Mouse (Mus musculus): Measurements from ENCODE around the gene Dlgap1.
"Not testable (repeated sequence)": the region's sequence is repeated elsewhere in the genome, so short reads cannot be mapped to it uniquely, and the experiment has no call there.

The Dlgap1 gene

GRCm38 (mm10) chr17:70799266-70799665, 830.4 kb downstream of the Dlgap1 start:
- in situ Hi-C loops (cut with MboI, MseI) = no loop called here

- in situ Hi-C loops (cut with MboI, MseI) = no loop called here
Observed at GRCm38 (mm10) chr17:70802022-70802421, 833.1 kb downstream of the Dlgap1 start.

DNA sequence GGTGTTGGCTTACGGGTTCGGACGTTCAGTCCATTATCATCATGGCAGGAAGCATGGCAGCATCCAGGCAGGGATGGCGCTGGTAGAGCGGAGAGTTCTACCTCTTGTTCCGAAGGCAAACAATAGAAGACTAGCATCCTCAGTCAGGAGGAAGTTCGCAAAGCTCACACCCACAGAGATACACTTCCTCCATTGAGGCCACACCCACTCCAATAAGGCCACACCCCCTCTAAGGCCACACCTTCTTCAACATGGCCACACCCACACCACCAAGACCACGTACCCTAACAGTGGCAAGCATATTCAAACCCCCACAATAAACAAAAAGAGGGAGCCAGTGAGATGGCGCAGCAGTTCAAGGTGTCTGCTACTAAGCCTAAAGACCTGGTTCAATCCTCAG, 837.0 kb downstream of the Dlgap1 start:
- in situ Hi-C loops (cut with MboI, MseI) = no loop called here

GRCm38 (mm10) chr17:70806600-70806999, 837.7 kb downstream of the Dlgap1 start:
- in situ Hi-C loops (cut with MboI, MseI) = no loop called here

GRCm38 (mm10) chr17:70807885-70808284, 839.0 kb downstream of the Dlgap1 start:
- in situ Hi-C loops (cut with MboI, MseI) = no loop called here

- in situ Hi-C loops (cut with MboI, MseI) = no loop called here
Observed at GRCm38 (mm10) chr17:70808837-70809236, 840.0 kb downstream of the Dlgap1 start.

- in situ Hi-C loops (cut with MboI, MseI) = no loop called here
Observed at GRCm38 (mm10) chr17:70809776-70810175, 840.9 kb downstream of the Dlgap1 start.

DNA sequence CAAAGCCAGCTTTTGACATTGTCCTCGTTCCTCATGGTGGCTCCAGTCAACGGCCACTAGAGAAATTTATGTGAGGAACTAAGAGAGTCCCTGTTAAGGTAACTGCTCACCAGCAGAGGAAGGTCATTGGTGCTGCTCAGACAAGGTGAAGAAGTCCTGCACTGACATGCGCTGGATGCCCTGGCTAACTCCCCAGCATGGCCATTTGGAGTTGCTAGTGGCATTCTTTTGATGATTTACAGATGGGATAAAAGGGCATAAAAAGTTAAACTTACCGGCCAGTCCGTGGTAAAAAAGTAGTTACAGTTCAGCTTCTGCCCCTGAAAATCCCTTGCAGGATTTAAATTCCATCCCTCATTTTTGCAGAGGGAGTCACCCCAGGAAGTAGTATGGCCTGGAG, 841.9 kb downstream of the Dlgap1 start:
- in situ Hi-C loops (cut with MboI, MseI) = no loop called here

GRCm38 (mm10) chr17:70815001-70815400, 846.1 kb downstream of the Dlgap1 start:
- in situ Hi-C loops (cut with MboI, MseI) = no loop called here

DNA sequence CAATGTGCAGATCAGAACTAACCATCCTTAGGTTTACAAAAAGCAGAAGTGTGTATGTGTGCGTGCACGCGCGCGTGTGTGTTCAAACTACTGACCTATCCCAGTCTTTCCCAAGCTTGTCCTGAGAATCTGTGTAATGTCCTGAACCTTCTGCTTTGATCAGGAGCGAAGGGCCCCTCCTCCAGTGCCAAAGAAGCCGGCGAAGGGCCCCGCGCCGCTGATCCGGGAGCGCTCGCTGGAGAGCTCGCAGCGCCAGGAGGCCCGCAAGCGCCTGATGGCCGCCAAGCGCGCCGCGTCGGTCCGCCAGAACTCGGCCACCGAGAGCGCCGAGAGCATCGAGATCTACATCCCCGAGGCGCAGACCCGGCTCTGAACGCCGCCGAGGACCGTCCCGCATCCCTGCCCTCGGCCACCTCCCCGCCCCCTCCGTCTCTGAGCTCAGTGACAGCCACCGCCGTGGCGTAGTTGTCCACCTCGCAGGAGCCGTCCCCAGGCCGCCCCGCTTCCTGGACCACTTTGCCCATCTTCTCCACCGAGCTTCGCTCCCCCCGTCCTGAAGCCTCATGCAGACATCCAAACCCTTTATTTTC, 849.1 kb downstream of the Dlgap1 start:
- in situ Hi-C loops (cut with MboI, MseI) = no loop called here

- in situ Hi-C loops (cut with MboI, MseI) = no loop called here
Observed at GRCm38 (mm10) chr17:70823083-70823482, 854.2 kb downstream of the Dlgap1 start.

- in situ Hi-C loops (cut with MboI, MseI) = no loop called here
Observed at GRCm38 (mm10) chr17:70826227-70826626, 857.4 kb downstream of the Dlgap1 start.

GRCm38 (mm10) chr17:70827463-70828179, 858.7 kb downstream of the Dlgap1 start:
- in situ Hi-C loops (cut with MboI, MseI) = not testable (repeated sequence)

DNA sequence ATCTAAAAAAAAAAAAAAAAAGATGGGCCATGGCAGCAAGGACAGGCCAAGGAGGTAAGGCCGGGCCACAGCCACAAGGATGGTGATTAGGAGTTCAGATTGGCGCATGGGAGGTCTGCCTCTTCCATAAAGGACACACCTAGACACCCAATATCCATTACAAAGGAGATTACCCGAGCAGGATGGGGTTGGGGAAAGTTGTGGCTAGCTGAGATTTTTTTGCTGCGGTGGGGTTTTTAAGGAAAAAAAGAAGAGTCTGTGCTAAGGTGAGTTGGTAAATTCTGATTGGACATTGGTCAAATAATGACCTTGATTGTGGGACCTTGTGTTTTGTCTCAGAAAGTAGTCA, 859.3 kb downstream of the Dlgap1 start:
- in situ Hi-C loops (cut with MboI, MseI) = no loop called here

DNA sequence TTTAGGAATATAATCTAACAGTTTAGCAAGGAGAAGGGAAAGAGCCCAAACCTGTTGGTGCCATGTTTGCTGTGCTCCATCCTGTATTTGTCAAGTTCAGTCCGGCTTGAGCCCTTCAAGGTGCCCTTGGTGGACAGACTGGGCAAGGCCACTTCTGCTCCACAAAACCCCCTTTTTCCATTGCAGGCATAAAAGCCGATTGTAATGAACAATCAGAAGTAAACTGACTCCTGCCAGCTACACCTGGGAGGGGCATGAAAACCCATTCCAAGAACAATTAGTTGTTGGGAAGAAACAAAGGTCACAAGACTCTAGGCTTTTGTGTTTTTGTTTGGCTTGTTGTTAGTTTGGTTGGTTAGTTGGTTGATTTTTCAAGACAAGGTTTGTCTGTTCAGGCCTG, 859.7 kb downstream of the Dlgap1 start:
- in situ Hi-C loops (cut with MboI, MseI) = no loop called here

DNA sequence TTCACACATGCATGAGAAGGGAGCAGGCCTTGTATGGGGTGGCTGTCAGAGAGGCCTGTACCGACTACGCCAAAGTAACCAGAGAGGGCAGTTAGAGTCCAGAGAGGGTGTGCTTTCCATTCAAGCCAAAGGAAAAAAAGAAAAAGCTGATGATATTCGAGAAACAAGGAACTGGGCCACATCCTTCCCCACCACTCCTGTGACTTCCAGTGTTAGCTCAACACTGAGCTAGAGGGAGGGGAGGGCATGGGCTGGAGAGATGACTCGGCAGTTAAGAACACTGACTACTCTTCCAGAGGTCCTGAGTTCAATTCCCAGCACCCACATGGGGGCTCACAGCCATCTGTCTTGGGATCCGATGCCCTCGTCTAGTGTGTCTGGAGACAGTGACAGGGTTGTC, 860.3 kb downstream of the Dlgap1 start:
- in situ Hi-C loops (cut with MboI, MseI) = no loop called here

- in situ Hi-C loops (cut with MboI, MseI) = no loop called here
Observed at GRCm38 (mm10) chr17:70829943-70830715, 861.3 kb downstream of the Dlgap1 start.

- in situ Hi-C loops (cut with MboI, MseI) = no loop called here
Observed at GRCm38 (mm10) chr17:70831591-70831990, 862.7 kb downstream of the Dlgap1 start.

DNA sequence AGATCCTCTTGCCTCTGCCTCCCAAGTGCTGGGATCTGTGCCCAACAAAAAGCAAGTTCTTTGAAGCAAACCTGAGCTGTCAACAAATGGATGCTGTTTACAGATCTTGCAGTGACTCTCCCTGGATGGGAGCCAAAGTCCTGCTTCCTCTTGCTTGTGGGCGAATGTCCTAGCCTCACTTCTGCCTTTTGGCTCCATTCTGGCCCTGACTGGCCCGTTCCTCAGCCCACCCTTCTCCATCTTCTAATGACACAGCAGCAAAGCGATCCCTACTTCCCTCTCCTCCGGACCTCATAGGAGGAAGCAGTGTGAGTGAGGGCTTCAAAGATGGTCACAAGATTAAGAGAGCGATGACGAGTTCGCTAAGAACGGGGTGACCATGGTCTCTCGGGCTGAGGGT, 863.7 kb downstream of the Dlgap1 start:
- in situ Hi-C loops (cut with MboI, MseI) = no loop called here

DNA sequence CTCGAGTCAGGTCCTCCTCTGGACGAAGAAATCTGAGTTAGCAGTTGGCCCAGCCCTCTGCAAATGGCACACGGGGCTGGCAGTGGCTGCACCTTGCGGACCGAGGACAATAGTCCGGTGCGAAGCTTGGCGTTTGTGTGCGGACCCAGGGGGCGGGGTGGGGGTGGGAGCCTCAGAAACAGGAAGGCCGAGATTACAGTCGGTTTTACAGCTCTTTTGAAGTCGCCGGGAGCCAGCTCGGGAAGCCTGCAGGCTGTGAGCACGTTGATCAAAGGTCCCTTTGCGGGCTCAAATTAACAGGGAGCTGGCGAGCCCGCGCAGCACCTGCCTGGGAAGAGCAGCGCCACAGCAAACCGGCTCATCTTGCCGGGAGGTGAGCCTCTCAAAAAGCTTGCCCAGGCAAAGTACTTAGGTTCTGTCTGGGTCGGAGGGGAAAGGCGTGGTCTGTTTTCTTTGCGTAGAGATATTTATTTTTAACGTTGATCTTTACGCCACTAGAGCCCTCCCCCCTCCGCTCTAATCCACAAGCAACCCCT, 865.6 kb downstream of the Dlgap1 start:
- in situ Hi-C loops (cut with MboI, MseI) = no loop called here

DNA sequence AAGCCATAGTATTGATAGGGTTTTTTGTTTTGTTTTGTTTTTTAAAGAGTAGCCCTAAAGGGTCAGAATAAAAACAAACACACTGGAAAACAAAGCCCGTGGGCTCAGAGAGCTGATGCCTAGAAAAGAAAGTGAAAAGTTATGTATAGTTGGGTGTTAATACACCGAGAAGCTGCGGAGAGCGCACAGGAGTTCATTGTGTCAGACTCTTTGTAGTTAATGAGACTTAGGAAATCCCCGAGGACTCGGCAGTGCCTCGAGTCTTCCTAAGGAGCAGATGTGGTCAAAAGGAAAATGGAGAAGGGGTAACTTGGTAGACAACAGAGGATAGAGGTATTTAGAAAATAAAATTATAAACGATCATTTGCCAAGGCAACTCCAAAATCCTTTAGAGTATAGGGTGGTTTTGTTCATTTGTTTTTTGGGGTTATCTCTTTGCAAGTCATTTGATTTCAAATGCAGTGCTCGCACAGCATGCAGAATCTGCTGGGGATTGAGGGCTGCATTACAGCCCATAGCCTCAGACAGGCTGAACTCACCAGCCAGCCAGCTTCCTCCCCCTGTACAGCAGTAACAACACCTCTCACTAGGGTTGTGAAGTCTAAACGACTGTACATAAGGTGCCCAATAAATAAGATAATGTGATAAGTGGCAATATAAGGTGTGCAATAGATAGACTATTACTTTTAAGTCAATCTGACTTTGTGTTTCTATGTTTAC, 866.4 kb downstream of the Dlgap1 start:
- in situ Hi-C loops (cut with MboI, MseI) = no loop called here

DNA sequence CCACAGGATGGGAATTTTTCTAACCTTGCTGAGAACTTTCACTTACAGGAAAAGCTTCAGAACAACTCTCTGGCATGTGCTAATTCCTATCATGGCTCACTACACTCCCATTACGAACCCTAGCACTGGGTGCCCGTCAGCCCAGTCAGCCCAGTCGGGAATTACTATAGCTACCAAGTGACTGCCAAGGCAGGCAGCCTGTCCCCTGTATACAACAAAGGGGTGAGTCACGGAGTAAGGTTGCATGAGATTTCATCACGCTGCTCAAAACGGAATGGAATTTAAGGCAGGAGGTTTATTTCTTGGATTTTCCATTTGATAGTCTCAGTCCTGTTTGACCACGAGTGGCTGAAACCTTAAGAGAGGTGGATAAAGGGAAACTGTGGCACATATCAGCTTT, 867.9 kb downstream of the Dlgap1 start:
- in situ Hi-C loops (cut with MboI, MseI) = no loop called here
